Mouse (Mus musculus): Measurements from ENCODE around the gene Sun2. TPM values are rescaled to one million over a fixed set of nuclear protein-coding genes. Genes with fewer than 3 reads are reported as not detected.

Sun2 gene
- polyA plus RNA-seq, 1 experiment from 2014 or later, result 8.5 TPM

DNA sequence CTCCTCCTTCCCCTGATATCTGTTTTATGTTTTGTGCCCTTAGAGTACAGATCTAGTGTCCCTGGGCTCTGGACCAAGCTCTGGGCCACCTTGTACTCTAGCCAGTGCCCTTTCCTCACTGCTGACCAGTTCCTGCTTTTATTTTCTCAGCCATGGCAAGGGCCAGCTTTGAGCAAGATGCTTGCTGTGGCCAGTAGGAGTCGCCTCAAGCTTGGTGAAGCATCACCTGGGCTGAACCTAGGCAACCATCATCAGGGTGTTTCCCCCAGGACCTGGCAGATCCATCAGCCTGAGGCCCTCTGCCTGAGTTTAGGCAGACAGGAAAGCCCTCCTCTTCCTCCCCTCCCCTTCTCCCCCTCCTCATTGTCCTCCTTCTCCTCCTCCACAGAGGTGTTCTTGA is 18.9 kb downstream of the Sun2 start:
- no peak overlapping the region for H3K27ac ChIP-seq (ENCODE audit: low read depth, low read length)
- no peaks in the 10 kb centered on the region for H3K9me3 ChIP-seq (ENCODE audit: control insufficient read depth, low read length)
- H3K36me3 ChIP-seq (ENCODE audit: control insufficient read depth, insufficient read depth, low read length), result peaks cover 68% of the 10 kb centered on the region
- H3K27me3 ChIP-seq (ENCODE audit: control insufficient read depth, insufficient read depth, low read length), result no peaks in the 10 kb centered on the region
- H3K4me2 ChIP-seq (ENCODE audit: low read depth, low read length), result no peak overlapping the region
- H3K4me3 ChIP-seq (ENCODE audit: low read depth, low read length), result no peak overlapping the region
- no peak overlapping the region for H3K9ac ChIP-seq (replicated peaks; ENCODE audit: low read depth, low read length)
- H3K4me1 ChIP-seq (ENCODE audit: control insufficient read depth, insufficient read depth, low read length), result no peaks in the 10 kb centered on the region
- ATAC-seq (ENCODE audit: low read depth), result no peak
- 43% methylated on average over 1 of the region's 1 CpGs for WGBS

DNA sequence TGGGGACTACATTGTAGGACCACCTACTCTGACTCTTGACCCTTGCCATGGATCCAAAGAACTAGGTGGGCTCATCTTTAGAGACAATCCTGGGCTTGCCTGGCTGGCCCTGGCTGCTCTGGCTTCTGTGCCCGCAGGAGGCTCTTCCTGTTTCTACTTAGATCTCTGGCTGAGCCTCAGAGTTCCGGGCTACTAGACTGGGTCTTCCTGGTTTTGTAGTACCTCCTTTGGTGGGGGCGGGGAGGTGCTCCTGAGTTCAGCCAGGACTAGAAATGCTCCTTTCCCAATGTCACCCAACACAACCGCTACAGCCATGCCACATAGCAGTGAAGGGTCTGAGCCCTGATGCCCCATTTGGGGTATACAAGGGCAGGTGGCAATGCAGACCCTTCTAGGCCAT is 21.5 kb downstream of the Sun2 start:
- Histone ChIP-seq H3K9me3 (ENCODE audit: control insufficient read depth, low read length) (no peaks in the 10 kb centered on the region), H3K4me1 (ENCODE audit: control insufficient read depth, insufficient read depth, low read length) (no peaks in the 10 kb centered on the region), H3K27ac (ENCODE audit: low read depth, low read length) (no peak overlapping the region), H3K4me3 (ENCODE audit: low read depth, low read length) (no peak overlapping the region), H3K4me2 (ENCODE audit: low read depth, low read length) (no peak overlapping the region), H3K36me3 (ENCODE audit: control insufficient read depth, insufficient read depth, low read length) (peaks cover 66% of the 10 kb centered on the region), H3K9ac (replicated peaks; ENCODE audit: low read depth, low read length) (no peak overlapping the region), H3K27me3 (ENCODE audit: control insufficient read depth, insufficient read depth, low read length) (no peaks in the 10 kb centered on the region)
- no peak for ATAC-seq (ENCODE audit: low read depth)
- WGBS, result 81% methylated on average over 4 of the region's 4 CpGs

DNA sequence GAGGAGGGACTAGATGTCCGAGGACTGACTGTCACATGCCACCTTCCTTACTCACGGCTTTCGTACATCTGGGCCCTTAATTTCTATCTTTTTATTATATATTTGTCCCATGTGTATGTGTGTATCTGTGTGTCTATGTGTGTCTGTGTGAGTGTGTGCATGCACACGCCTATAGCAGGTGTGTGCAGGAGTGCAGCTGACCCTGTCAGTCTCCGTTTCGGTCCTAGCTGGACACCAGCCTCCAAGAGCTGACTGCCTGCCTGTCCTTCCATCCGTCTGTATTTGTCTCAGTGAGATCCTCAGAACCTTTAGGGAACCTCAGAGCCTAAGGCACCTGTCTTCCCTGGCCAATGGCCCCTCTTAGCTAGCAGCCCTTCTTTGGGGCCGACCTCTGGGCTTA is 22.1 kb downstream of the Sun2 start:
- H3K9ac ChIP-seq (replicated peaks; ENCODE audit: low read depth, low read length), result no peak overlapping the region
- no peak overlapping the region for H3K27ac ChIP-seq (ENCODE audit: low read depth, low read length)
- no peaks in the 10 kb centered on the region for H3K27me3 ChIP-seq (ENCODE audit: control insufficient read depth, insufficient read depth, low read length)
- H3K4me3 ChIP-seq (ENCODE audit: low read depth, low read length), result no peak overlapping the region
- 91% methylated on average over 8 of the region's 8 CpGs for WGBS
- peaks cover 63% of the 10 kb centered on the region for H3K36me3 ChIP-seq (ENCODE audit: control insufficient read depth, insufficient read depth, low read length)
- H3K4me2 ChIP-seq (ENCODE audit: low read depth, low read length), result no peak overlapping the region
- H3K4me1 ChIP-seq (ENCODE audit: control insufficient read depth, insufficient read depth, low read length), result no peaks in the 10 kb centered on the region
- H3K9me3 ChIP-seq (ENCODE audit: control insufficient read depth, low read length), result no peaks in the 10 kb centered on the region
- ATAC-seq (ENCODE audit: low read depth), result no peak

DNA sequence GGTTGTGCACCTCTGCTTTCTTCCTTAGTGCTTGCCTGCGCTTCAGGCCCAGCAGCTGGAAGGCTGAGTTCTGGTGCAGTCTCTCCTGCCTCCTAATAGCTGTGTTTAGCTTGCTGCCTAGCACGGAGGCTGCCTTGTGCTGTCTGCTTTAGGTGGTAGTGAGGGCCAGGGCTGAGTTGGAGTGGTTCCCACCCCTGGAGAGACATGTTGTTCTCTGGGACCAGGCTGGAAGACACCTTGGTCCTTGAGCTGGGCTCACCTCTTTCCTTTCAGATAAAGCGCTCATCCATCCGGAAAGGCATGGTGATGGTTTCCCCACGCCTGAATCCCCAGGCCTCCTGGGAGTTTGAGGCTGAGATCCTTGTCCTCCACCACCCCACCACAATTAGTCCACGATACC is 25.6 kb downstream of the Sun2 start:
- Histone ChIP-seq H3K4me1 (ENCODE audit: control insufficient read depth, insufficient read depth, low read length) (no peaks in the 10 kb centered on the region), H3K4me3 (ENCODE audit: low read depth, low read length) (no peak overlapping the region), H3K4me2 (ENCODE audit: low read depth, low read length) (no peak overlapping the region), H3K36me3 (ENCODE audit: control insufficient read depth, insufficient read depth, low read length) (peaks cover 68% of the 10 kb centered on the region), H3K27ac (ENCODE audit: low read depth, low read length) (no peak overlapping the region), H3K9me3 (ENCODE audit: control insufficient read depth, low read length) (no peaks in the 10 kb centered on the region), H3K27me3 (ENCODE audit: control insufficient read depth, insufficient read depth, low read length) (no peaks in the 10 kb centered on the region), H3K9ac (replicated peaks; ENCODE audit: low read depth, low read length) (no peak overlapping the region)
- ATAC-seq (ENCODE audit: low read depth), result no peak
- WGBS, result 91% methylated on average over 6 of the region's 6 CpGs

DNA sequence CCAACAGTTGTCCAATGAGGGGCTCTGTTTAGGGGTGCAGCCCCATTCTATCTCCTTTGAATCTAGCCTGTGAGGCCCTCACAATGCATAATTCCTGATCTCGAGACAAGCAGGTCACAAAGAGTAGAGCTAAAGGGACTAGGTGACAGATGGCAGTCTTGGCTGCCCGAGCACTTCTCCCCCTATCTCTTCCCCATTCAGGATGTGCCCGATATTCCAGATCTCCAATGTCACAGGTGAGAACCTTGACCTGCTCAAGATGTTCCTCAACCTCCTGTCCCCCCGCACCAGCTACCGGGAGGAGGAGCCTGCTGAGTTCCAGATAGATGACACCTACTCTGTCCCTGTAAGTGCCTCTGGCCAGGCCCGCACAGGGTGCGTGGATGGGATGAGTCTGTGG is 26.7 kb downstream of the Sun2 start:
- H3K27ac ChIP-seq (ENCODE audit: low read depth, low read length), result no peak overlapping the region
- H3K27me3 ChIP-seq (ENCODE audit: control insufficient read depth, insufficient read depth, low read length), result no peaks in the 10 kb centered on the region
- no peak overlapping the region for H3K4me3 ChIP-seq (ENCODE audit: low read depth, low read length)
- H3K4me1 ChIP-seq (ENCODE audit: control insufficient read depth, insufficient read depth, low read length), result no peaks in the 10 kb centered on the region
- H3K4me2 ChIP-seq (ENCODE audit: low read depth, low read length), result no peak overlapping the region
- H3K9me3 ChIP-seq (ENCODE audit: control insufficient read depth, low read length), result no peaks in the 10 kb centered on the region
- 93% methylated on average over 7 of the region's 7 CpGs for WGBS
- H3K9ac ChIP-seq (replicated peaks; ENCODE audit: low read depth, low read length), result no peak overlapping the region
- H3K36me3 ChIP-seq (ENCODE audit: control insufficient read depth, insufficient read depth, low read length), result peaks cover 69% of the 10 kb centered on the region
- no peak for ATAC-seq (ENCODE audit: low read depth)

DNA sequence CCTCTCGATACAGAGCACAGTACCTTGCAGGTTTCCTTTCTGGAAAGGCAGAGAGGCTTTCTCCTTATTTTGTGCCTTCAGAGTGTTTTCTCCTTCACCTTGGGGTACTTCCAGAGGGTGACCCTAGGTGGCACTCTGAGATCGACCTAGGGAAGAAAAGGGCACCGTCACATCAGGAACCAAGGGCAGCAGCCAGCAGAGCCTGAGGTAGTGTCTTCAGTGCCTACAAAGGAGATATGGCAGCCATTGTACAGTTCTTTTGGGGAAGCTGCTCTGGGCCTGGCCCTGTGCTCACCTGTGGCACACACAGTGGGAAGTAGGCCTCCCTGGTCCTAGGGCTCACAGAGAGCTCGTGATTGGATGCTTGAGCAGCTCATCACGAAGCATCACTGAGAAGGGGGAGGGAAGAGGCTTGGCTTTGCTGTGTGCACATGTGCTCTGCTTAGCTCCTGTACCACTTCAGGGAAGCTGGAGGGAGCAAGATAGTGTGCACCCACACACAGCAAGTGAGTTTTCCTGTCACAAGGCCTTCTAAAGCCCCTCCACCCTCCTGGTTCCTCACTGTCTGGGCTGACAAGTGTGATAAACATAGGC is 34.0 kb downstream of the Sun2 start:
- H3K4me1 ChIP-seq (ENCODE audit: control insufficient read depth, insufficient read depth, low read length), result no peaks in the 10 kb centered on the region
- H3K4me2 ChIP-seq (ENCODE audit: low read depth, low read length), result no peak overlapping the region
- H3K9ac ChIP-seq (replicated peaks; ENCODE audit: low read depth, low read length), result no peak overlapping the region
- ATAC-seq (ENCODE audit: low read depth), result no peak
- H3K4me3 ChIP-seq (ENCODE audit: low read depth, low read length), result no peak overlapping the region
- no peak overlapping the region for H3K27ac ChIP-seq (ENCODE audit: low read depth, low read length)
- H3K27me3 ChIP-seq (ENCODE audit: control insufficient read depth, insufficient read depth, low read length), result no peaks in the 10 kb centered on the region
- 93% methylated on average over 5 of the region's 5 CpGs for WGBS
- H3K9me3 ChIP-seq (ENCODE audit: control insufficient read depth, low read length), result no peaks in the 10 kb centered on the region
- peaks cover 29% of the 10 kb centered on the region; the same call in 1 of the 2 replicates for H3K36me3 ChIP-seq (ENCODE audit: control insufficient read depth, insufficient read depth, low read length)

DNA sequence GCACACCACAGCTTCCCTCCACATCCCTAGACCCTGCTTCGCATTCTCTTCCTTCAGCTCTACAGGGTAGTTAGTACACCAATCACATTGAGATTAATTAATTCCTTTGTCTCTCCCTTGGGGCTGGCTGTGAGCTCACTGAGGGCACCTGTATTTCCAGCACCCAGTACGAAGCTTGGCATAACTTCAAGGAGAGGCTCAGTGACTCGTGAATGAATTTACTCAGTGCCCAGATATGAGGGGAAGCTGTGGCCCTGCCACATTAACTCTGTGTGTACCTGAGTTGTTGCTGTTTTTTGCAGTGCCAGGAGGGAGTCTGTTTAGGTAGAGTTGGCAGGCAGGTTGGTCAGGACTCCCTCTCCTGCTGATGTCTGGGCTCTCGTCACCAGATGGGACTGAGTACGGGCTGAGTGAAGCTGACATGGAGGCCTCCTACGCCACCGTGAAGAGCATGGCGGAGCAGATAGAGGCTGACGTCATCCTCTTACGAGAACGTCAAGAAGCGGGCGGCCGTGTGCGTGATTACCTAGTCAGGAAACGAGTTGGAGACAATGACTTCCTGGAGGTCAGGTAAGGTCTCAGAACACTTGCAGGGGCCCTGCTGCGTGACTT is 35.6 kb downstream of the Sun2 start:
- H3K9me3 ChIP-seq (ENCODE audit: control insufficient read depth, low read length), result no peaks in the 10 kb centered on the region
- no peaks in the 10 kb centered on the region for H3K4me1 ChIP-seq (ENCODE audit: control insufficient read depth, insufficient read depth, low read length)
- no peak overlapping the region for H3K4me2 ChIP-seq (ENCODE audit: low read depth, low read length)
- peaks cover 19% of the 10 kb centered on the region; the same call in 1 of the 2 replicates for H3K36me3 ChIP-seq (ENCODE audit: control insufficient read depth, insufficient read depth, low read length)
- no peak for ATAC-seq (ENCODE audit: low read depth)
- no peak overlapping the region for H3K27ac ChIP-seq (ENCODE audit: low read depth, low read length)
- no peak overlapping the region for H3K4me3 ChIP-seq (ENCODE audit: low read depth, low read length)
- WGBS, result 88% methylated on average over 17 of the region's 17 CpGs
- H3K9ac ChIP-seq (replicated peaks; ENCODE audit: low read depth, low read length), result no peak overlapping the region
- H3K27me3 ChIP-seq (ENCODE audit: control insufficient read depth, insufficient read depth, low read length), result no peaks in the 10 kb centered on the region

DNA sequence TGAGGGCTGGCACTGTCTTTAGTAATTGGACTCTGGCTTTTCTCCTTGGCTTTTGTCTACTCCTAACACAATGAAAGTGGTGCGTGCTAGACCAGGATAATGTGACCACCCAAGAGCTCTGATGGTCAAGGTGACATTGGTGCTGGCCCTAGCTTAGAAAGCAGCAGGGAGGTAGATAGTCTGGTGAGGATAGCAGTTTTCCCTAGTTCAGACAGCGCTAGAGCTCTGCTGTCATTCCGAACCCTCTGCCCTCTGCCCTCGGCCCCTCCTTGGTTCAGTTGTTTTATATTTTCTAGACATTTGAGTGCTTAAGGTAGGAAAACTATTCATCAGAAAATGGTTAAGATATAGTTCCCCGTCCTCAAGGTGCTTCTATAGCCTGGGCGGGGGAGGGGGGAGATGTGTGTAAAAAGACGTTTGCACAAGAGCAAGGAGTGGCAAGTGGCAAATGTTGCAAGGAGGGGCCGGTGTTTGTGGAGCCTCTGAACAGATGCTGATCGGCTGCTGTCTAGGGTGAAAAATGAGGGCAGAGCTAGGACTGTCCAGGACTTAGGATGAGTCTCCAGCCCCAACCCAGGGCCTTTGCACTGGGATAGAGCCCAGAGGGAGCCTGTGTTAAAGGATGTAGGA is 44.7 kb downstream of the Sun2 start:
- no peak overlapping the region for H3K4me2 ChIP-seq (ENCODE audit: low read depth, low read length)
- H3K27me3 ChIP-seq (ENCODE audit: control insufficient read depth, insufficient read depth, low read length), result no peaks in the 10 kb centered on the region
- no peak overlapping the region for H3K9ac ChIP-seq (replicated peaks; ENCODE audit: low read depth, low read length)
- H3K4me1 ChIP-seq (ENCODE audit: control insufficient read depth, insufficient read depth, low read length), result no peaks in the 10 kb centered on the region; the same call in 1 of the 2 replicates
- no peak overlapping the region for H3K4me3 ChIP-seq (ENCODE audit: low read depth, low read length)
- ATAC-seq (ENCODE audit: low read depth), result no peak
- peak overlapping the region; percentile 73 for H3K27ac ChIP-seq (ENCODE audit: low read depth, low read length)
- peaks cover 2% of the 10 kb centered on the region; the same call in 1 of the 2 replicates for H3K36me3 ChIP-seq (ENCODE audit: control insufficient read depth, insufficient read depth, low read length)
- H3K9me3 ChIP-seq (ENCODE audit: control insufficient read depth, low read length), result no peaks in the 10 kb centered on the region
- 73% methylated on average over 9 of the region's 9 CpGs for WGBS

DNA sequence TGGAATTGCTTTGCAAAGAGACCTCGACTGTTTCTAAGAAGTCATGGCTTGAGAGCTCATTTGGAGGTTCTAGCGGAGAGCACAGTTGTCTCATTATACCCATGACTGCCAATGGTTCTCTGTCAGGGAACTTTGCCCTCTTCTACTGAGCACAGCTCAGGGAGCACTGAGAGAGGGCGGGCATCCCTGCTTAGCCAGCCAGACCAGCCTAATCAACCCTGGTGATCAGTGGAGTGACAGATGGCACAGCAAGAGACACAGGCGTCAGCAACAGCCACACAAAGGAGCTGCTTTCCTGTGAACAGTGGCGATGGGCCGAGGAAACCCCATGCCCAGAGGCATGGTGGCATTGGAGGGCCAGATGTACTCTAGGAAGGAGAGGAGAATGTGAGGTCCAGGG is 45.3 kb downstream of the Sun2 start:
- no peaks in the 10 kb centered on the region for H3K27me3 ChIP-seq (ENCODE audit: control insufficient read depth, insufficient read depth, low read length)
- no peaks in the 10 kb centered on the region for H3K9me3 ChIP-seq (ENCODE audit: control insufficient read depth, low read length)
- no peak for ATAC-seq (ENCODE audit: low read depth)
- peaks cover 6% of the 10 kb centered on the region for H3K4me1 ChIP-seq (ENCODE audit: control insufficient read depth, insufficient read depth, low read length)
- no peak overlapping the region for H3K4me2 ChIP-seq (ENCODE audit: low read depth, low read length)
- H3K27ac ChIP-seq (ENCODE audit: low read depth, low read length), result peak overlapping the region; percentile 73; the same call in 1 of the 2 replicates
- H3K9ac ChIP-seq (replicated peaks; ENCODE audit: low read depth, low read length), result no peak overlapping the region
- 59% methylated on average over 6 of the region's 6 CpGs for WGBS
- peaks cover 2% of the 10 kb centered on the region; the same call in 1 of the 2 replicates for H3K36me3 ChIP-seq (ENCODE audit: control insufficient read depth, insufficient read depth, low read length)
- no peak overlapping the region for H3K4me3 ChIP-seq (ENCODE audit: low read depth, low read length)

Data from neural tube, embryonic 14.5 days (tissue).